Mouse (Mus musculus): Measurements from ENCODE around the gene Dcaf5. TPM values are rescaled to one million over a fixed set of nuclear protein-coding genes. Genes with fewer than 3 reads are reported as not detected.

Gene Dcaf5
- total RNA-seq (2014; rRNA removed) (7.7 and 8.1 TPM in 2 replicates), polyA plus RNA-seq (2012; rRNA removed) (17.8 and 19.1 TPM in 2 replicates)

- peak within 1 kb of the TSS; percentile 92 for H3K4me3 ChIP-seq (ENCODE audit: insufficient read depth, low read depth, low read length)
- H3K9ac ChIP-seq (ENCODE audit: low read depth, low read length), result peak within 1 kb of the TSS; percentile 87
- peak; percentile 78 for DNase-seq (ENCODE audit: extremely low read depth, low read depth, low spot score)
- no peaks in the 10 kb centered on the region for H3K36me3 ChIP-seq (ENCODE audit: control insufficient read depth, insufficient read depth, low read length)
- WGBS, result under 1% methylated on average over 69 of the region's 79 CpGs
- peaks cover 15% of the 10 kb centered on the region; the same call in 1 of the 2 replicates for H3K79me2 ChIP-seq (ENCODE audit: control insufficient read depth, insufficient read depth, low read length)
- peak within 1 kb of the TSS; percentile 95 for H3K27ac ChIP-seq (replicated peaks; ENCODE audit: insufficient read depth, low read depth, low read length)
- peaks cover 5% of the 10 kb centered on the region for H3K4me1 ChIP-seq (ENCODE audit: control insufficient read depth, insufficient read depth, low read length)
- no peak for TF ChIP-seq CTCF (IDR thresholded peaks at IDR 0.05; ENCODE audit: low read depth, low read length)
- peak; percentile 88; the same call in 1 of the 2 replicates for TF ChIP-seq POLR2A (IDR thresholded peaks at IDR 0.05; ENCODE audit: extremely low read depth, insufficient read depth, low read length)
- H3K27me3 ChIP-seq (ENCODE audit: control insufficient read depth, insufficient read depth, low read length), result no peaks in the 10 kb centered on the region
These were observed at the start of gene Dcaf5 for GRCm38 (mm10) chr12:80436336-80436976. Dcaf5 (minus strand) TSS chr12:80436601.

- Histone ChIP-seq H3K27ac (replicated peaks; ENCODE audit: insufficient read depth, low read depth, low read length) (no peak overlapping the region), H3K4me1 (ENCODE audit: control insufficient read depth, insufficient read depth, low read length) (no peaks in the 10 kb centered on the region), H3K9ac (ENCODE audit: low read depth, low read length) (no peak overlapping the region), H3K4me3 (ENCODE audit: insufficient read depth, low read depth, low read length) (no peak overlapping the region), H3K36me3 (ENCODE audit: control insufficient read depth, insufficient read depth, low read length) (peaks cover 6% of the 10 kb centered on the region), H3K27me3 (ENCODE audit: control insufficient read depth, insufficient read depth, low read length) (no peaks in the 10 kb centered on the region), H3K79me2 (ENCODE audit: control insufficient read depth, insufficient read depth, low read length) (no peaks in the 10 kb centered on the region)
- no peak for DNase-seq (ENCODE audit: extremely low read depth, low read depth, low spot score)
- 76% methylated on average over 3 of the region's 3 CpGs for WGBS
- TF ChIP-seq POLR2A (IDR thresholded peaks at IDR 0.05; ENCODE audit: extremely low read depth, insufficient read depth, low read length), result no peak
- TF ChIP-seq CTCF (IDR thresholded peaks at IDR 0.05; ENCODE audit: low read depth, low read length), result no peak
These were observed 47.0 kb upstream of the Dcaf5 start for GRCm38 (mm10) chr12:80483397-80483796.

DNA sequence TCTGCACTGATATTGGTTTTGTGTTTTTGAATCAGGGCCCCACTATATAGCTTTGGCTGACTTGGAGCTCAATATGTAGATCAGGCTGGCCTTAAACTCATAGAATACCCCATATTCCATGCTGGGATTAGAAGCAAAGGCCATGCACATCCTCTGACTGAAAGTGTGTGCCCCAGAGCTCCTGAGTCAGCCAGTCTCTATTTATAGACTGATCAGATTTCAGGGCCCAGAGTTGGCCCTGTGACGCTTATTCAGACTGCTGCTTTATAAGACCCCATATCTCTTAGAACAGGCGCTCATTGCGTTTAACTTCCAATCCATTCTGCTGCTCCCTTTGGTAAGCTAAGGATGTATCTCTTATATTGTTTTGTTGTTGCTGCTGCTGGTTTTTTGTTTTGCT, 43.6 kb upstream of the Dcaf5 start:
- H3K9ac ChIP-seq (ENCODE audit: low read depth, low read length), result no peak overlapping the region
- peaks cover 5% of the 10 kb centered on the region; the same call in 1 of the 2 replicates for H3K36me3 ChIP-seq (ENCODE audit: control insufficient read depth, insufficient read depth, low read length)
- no peaks in the 10 kb centered on the region for H3K27me3 ChIP-seq (ENCODE audit: control insufficient read depth, insufficient read depth, low read length)
- H3K27ac ChIP-seq (replicated peaks; ENCODE audit: insufficient read depth, low read depth, low read length), result no peak overlapping the region
- WGBS, result 93% methylated on average over 3 of the region's 3 CpGs
- no peaks in the 10 kb centered on the region for H3K4me1 ChIP-seq (ENCODE audit: control insufficient read depth, insufficient read depth, low read length)
- no peak overlapping the region for H3K4me3 ChIP-seq (ENCODE audit: insufficient read depth, low read depth, low read length)
- H3K79me2 ChIP-seq (ENCODE audit: control insufficient read depth, insufficient read depth, low read length), result no peaks in the 10 kb centered on the region
- no peak for DNase-seq (ENCODE audit: extremely low read depth, low read depth, low spot score)
- no peak for TF ChIP-seq POLR2A (IDR thresholded peaks at IDR 0.05; ENCODE audit: extremely low read depth, insufficient read depth, low read length)
- TF ChIP-seq CTCF (IDR thresholded peaks at IDR 0.05; ENCODE audit: low read depth, low read length), result no peak

DNA sequence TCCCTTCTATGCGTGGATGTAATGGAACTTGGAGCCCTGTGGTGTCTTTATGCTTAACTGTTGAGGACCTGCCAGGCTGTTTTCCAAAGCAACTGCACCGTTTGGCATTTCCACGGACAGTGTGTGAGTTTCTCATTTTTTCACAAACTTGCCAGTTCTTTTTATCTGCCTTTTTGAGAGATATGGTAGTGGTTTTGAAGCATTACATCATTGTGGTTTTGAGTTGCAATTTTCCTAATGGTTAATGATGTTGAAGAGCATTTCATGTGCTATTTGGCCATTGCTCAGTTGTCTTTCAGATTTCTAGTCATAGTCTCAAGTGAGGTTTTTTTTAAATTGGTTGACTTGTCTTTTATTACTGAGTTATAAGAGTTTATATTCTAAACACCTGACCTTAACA, 37.3 kb upstream of the Dcaf5 start:
- 82% methylated on average over 3 of the region's 3 CpGs for WGBS
- Histone ChIP-seq H3K79me2 (ENCODE audit: control insufficient read depth, insufficient read depth, low read length) (no peaks in the 10 kb centered on the region), H3K27me3 (ENCODE audit: control insufficient read depth, insufficient read depth, low read length) (no peaks in the 10 kb centered on the region), H3K4me3 (ENCODE audit: insufficient read depth, low read depth, low read length) (no peak overlapping the region), H3K9ac (ENCODE audit: low read depth, low read length) (no peak overlapping the region), H3K4me1 (ENCODE audit: control insufficient read depth, insufficient read depth, low read length) (no peaks in the 10 kb centered on the region), H3K36me3 (ENCODE audit: control insufficient read depth, insufficient read depth, low read length) (0 out of 2 replicates have a peak, but pooled peaks cover 1% of the 10 kb centered on the region), H3K27ac (replicated peaks; ENCODE audit: insufficient read depth, low read depth, low read length) (no peak overlapping the region)
- no peak for TF ChIP-seq POLR2A (IDR thresholded peaks at IDR 0.05; ENCODE audit: extremely low read depth, insufficient read depth, low read length)
- no peak for DNase-seq (ENCODE audit: extremely low read depth, low read depth, low spot score)

DNA sequence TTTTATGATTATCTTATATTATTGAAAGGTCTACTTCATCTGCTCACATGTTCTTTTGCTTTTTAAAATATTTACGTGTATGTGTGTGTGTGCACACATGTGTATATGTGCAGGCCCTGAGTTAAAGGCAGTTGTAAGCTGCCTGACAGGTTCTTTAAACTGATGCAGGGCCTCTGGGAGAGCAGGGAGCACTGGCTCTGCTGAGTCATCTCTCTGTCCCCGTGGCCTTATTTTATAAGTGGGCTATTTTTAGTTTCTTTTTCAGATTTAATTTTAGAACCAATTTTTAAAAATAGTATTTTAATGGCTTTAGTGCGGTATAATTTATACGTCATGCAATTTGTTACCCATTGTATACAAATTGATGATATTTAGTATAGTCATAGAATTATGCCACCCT, 35.5 kb upstream of the Dcaf5 start:
- H3K27me3 ChIP-seq (ENCODE audit: control insufficient read depth, insufficient read depth, low read length), result no peaks in the 10 kb centered on the region
- TF ChIP-seq POLR2A (IDR thresholded peaks at IDR 0.05; ENCODE audit: extremely low read depth, insufficient read depth, low read length) (no peak), CTCF (IDR thresholded peaks at IDR 0.05; ENCODE audit: low read depth, low read length) (no peak)
- 81% methylated on average over 4 of the region's 4 CpGs for WGBS

GRCm38 (mm10) chr12:80470206-80470605, 33.8 kb upstream of the Dcaf5 start:
- WGBS, result 40% methylated on average over 2 of the region's 2 CpGs
- H3K9ac ChIP-seq (ENCODE audit: low read depth, low read length), result no peak overlapping the region
- no peak overlapping the region for H3K4me3 ChIP-seq (ENCODE audit: insufficient read depth, low read depth, low read length)
- DNase-seq (ENCODE audit: extremely low read depth, low read depth, low spot score), result no peak
- no peaks in the 10 kb centered on the region for H3K4me1 ChIP-seq (ENCODE audit: control insufficient read depth, insufficient read depth, low read length)
- no peaks in the 10 kb centered on the region for H3K36me3 ChIP-seq (ENCODE audit: control insufficient read depth, insufficient read depth, low read length)
- TF ChIP-seq CTCF (IDR thresholded peaks at IDR 0.05; ENCODE audit: low read depth, low read length) (no peak), POLR2A (IDR thresholded peaks at IDR 0.05; ENCODE audit: extremely low read depth, insufficient read depth, low read length) (no peak)
- H3K27ac ChIP-seq (replicated peaks; ENCODE audit: insufficient read depth, low read depth, low read length), result no peak overlapping the region
- H3K27me3 ChIP-seq (ENCODE audit: control insufficient read depth, insufficient read depth, low read length), result no peaks in the 10 kb centered on the region
- H3K79me2 ChIP-seq (ENCODE audit: control insufficient read depth, insufficient read depth, low read length), result no peaks in the 10 kb centered on the region

More for the DNA sequence above, 35.5 kb upstream of the Dcaf5 start:
- Histone ChIP-seq H3K4me1 (ENCODE audit: control insufficient read depth, insufficient read depth, low read length) (no peaks in the 10 kb centered on the region), H3K79me2 (ENCODE audit: control insufficient read depth, insufficient read depth, low read length) (no peaks in the 10 kb centered on the region), H3K9ac (ENCODE audit: low read depth, low read length) (no peak overlapping the region), H3K36me3 (ENCODE audit: control insufficient read depth, insufficient read depth, low read length) (0 out of 2 replicates have a peak, but pooled peaks cover 1% of the 10 kb centered on the region), H3K27ac (replicated peaks; ENCODE audit: insufficient read depth, low read depth, low read length) (no peak overlapping the region), H3K4me3 (ENCODE audit: insufficient read depth, low read depth, low read length) (no peak overlapping the region)
- DNase-seq (ENCODE audit: extremely low read depth, low read depth, low spot score), result no peak

All from liver, adult 2 months (tissue).